Mouse (Mus musculus): Measurements from ENCODE around the gene Fbxl3. TPM values are rescaled to one million over a fixed set of nuclear protein-coding genes. Genes with fewer than 3 reads are reported as not detected.

Fbxl3 gene
- 41.2 TPM for polyA plus RNA-seq (2014; fragmentation: Illumina TruSeq; extraction: RNeasy Lipid Tissue Mini Kit (QIAGEN cat#74804); ENCODE audit: low read depth, low replicate concordance)

DNA sequence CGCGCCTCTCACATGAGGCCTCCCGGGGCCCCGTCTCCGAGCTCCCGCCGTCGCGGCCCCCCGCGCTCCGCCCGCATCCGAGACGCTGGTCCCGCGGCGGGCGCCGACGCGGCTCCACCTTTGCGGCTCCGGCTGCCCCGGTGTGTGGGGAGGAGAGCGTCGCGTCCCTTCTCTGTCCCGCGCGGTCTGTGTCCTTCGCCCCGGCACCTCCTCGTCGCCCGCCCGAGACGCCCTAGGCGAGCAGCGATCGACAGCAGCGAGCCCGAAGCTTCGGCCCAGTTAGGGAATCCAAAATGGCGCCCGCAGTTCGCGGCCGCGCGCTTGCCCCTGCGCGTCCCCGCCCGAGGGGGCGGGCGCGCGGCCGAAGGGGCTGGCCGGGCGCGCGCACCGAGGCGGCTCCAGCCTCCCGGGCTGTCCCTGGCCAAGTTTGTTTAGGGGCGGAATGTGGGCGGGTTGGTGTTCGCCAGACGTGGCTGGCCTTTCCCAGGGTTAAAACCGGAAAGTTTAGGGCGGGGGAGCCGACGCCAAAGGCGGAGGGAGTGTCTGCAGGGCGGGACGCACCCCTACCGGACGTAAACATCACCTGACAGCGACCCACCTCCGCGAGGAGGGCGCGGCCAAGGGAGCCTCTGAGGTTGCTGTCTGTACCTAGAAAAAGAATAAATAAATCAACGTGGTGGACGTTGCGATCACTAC is at the start of gene Fbxl3:
Fbxl3 (minus strand) TSS at position 329 of the 696 bp plus-strand sequence.

DNA sequence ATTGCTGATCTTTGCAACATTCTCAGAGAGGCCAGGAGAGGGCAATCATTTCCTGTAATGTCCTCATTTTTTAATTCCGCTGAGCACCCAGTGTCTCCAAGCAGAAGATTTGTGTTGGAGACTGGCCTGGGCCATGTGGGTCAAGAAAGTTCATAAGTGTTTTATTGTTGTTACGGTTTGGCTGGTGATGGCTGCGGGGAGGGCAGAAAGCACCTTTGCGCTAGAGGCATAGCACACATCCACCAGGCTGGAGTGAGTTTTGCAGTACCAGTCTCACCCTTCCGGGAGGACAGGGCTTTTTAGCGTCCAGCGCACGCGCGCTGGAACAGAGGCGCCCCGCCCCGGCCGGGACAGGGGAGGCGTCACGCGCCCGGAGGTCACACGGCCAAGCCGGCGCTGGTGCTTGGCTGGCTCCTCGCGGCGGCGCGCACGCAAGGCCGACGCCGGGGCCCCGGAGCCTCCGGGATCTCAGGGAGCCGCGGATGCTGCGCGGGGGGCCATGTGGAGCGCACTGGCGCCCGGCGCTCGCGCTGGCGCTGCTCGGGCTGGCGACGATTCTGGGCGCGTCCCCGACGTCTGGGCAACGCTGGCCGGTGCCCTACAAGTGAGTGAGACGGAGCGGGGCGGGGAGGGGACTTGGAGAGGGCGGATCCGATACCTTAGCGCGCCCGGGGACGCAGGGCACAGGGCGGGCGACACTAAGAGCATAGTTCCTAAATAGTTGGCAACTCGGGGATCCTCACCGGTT is 29.3 kb downstream of the Fbxl3 start, which contains the start of gene Cln5:
Cln5 (plus strand) TSS at position 353 of the 748 bp plus-strand sequence.

DNA sequence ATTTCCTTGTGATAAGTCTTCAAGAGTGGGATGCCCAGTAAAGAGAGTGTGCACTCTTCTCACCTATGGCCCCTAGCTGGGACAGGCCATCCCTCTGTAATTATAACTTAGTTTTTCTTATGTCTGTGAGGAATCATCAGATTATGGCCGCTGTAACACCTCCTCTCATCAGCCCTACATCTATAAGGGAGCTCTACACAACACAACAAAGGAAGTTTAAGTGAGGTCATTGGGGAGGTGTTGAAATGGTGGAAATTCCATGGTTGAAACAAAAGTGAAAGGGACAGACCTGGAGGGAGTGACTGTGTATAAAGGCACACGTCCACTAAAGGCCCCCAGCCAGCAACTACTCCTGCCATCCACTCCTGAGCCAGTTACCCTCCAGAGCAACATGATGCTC is 52.7 kb downstream of the Fbxl3 start, which contains the start of gene Acod1:
Acod1 (plus strand) TSS at position 301 of the 400 bp plus-strand sequence.

Other genes with a start within 250 kb of the Fbxl3 start
- gene Kctd12, start 116.9 kb downstream of the Fbxl3 start, polyA plus RNA-seq (2014; fragmentation: Illumina TruSeq; extraction: RNeasy Lipid Tissue Mini Kit (QIAGEN cat#74804); ENCODE audit: low read depth, low replicate concordance): 24.7 TPM
- not detected for gene Acod1, start 52.6 kb downstream of the Fbxl3 start, polyA plus RNA-seq (2014; fragmentation: Illumina TruSeq; extraction: RNeasy Lipid Tissue Mini Kit (QIAGEN cat#74804); ENCODE audit: low read depth, low replicate concordance)
- gene Cln5, start 29.4 kb downstream of the Fbxl3 start, polyA plus RNA-seq (2014; fragmentation: Illumina TruSeq; extraction: RNeasy Lipid Tissue Mini Kit (QIAGEN cat#74804); ENCODE audit: low read depth, low replicate concordance): 12.7 TPM
- gene Mycbp2, start 247.2 kb upstream of the Fbxl3 start, polyA plus RNA-seq (2014; fragmentation: Illumina TruSeq; extraction: RNeasy Lipid Tissue Mini Kit (QIAGEN cat#74804); ENCODE audit: low read depth, low replicate concordance): 63.3 TPM

Data from testis, adult 10 weeks (tissue).